Mouse (Mus musculus): ENCODE measurements at regions not wholly inside any gene's neighbourhood (a gene's known extent, or its start where the extent isn't known, plus 50 kb on each side); places are given as distances from the start of the nearest gene placed in this dataset.

GRCm38 (mm10) chr1:79921333-79921732 is 60.4 kb upstream of the Serpine2 start:
- H3K36me3 ChIP-seq (ENCODE audit: control insufficient read depth, insufficient read depth, low read length), result no peaks in the 10 kb centered on the region
- H3K4me1 ChIP-seq (replicated peaks; ENCODE audit: control insufficient read depth, insufficient read depth, low read length), result peaks cover 6% of the 10 kb centered on the region; the same call in 1 of the 2 replicates
- H3K4me3 ChIP-seq (ENCODE audit: low read length), result no peak overlapping the region
- 63% methylated on average over 3 of the region's 3 CpGs for WGBS
- H3K27me3 ChIP-seq (ENCODE audit: control insufficient read depth, insufficient read depth, low read depth, low read length), result no peaks in the 10 kb centered on the region
- 0 out of 2 replicates have a peak overlapping the region, but pooled peaks have one; percentile 26 for H3K27ac ChIP-seq (ENCODE audit: low read length)
- no peaks in the 10 kb centered on the region for H3K9me3 ChIP-seq (ENCODE audit: control insufficient read depth, low read length)
- no peak overlapping the region for H3K9ac ChIP-seq (ENCODE audit: low read length)
- ATAC-seq (ENCODE audit: low read depth), result peak; percentile 73
- no peak overlapping the region for H3K4me2 ChIP-seq (ENCODE audit: low read depth, low read length)

- no peak for ATAC-seq (ENCODE audit: low read depth)
- Histone ChIP-seq H3K27me3 (ENCODE audit: control insufficient read depth, insufficient read depth, low read depth, low read length) (no peaks in the 10 kb centered on the region), H3K27ac (ENCODE audit: low read length) (no peak overlapping the region), H3K36me3 (ENCODE audit: control insufficient read depth, insufficient read depth, low read length) (no peaks in the 10 kb centered on the region), H3K9ac (ENCODE audit: low read length) (no peak overlapping the region), H3K4me3 (ENCODE audit: low read length) (no peak overlapping the region), H3K4me1 (replicated peaks; ENCODE audit: control insufficient read depth, insufficient read depth, low read length) (peaks cover 3% of the 10 kb centered on the region; the same call in 1 of the 2 replicates), H3K9me3 (ENCODE audit: control insufficient read depth, low read length) (no peaks in the 10 kb centered on the region), H3K4me2 (ENCODE audit: low read depth, low read length) (no peak overlapping the region)
- 57% methylated on average over 7 of the region's 7 CpGs for WGBS
Measured at GRCm38 (mm10) chr1:79917426-79918150, 56.6 kb upstream of the Serpine2 start.

All from lung, embryonic 16.5 days (tissue).